Mouse (Mus musculus): Measurements from ENCODE around the gene Olfr948. TPM values are rescaled to one million over a fixed set of nuclear protein-coding genes. Genes with fewer than 3 reads are reported as not detected.

Gene Olfr948
- total RNA-seq (2021), result not detected in 2 replicates
- long read RNA-seq, experiment 1, result 0 reads
- long read RNA-seq, experiment 2, result 0 reads

DNA sequence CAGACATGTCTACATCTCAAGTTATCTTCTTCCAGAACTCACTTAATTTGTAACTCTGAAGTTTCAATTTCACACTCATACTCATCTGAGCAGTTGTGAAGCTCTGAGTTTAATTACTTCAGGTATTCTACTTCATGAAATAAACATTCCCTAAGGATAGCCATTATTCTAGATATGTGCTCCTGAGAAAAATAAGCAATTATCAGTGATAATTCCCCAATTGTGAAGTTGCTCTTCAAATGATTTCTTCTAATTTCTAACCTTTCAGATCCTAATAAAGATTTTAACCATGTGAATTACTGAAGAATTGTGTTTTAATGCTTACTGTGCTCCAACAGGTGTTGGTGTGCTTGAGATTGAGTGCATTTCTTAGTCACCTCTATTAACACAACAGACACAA lies at the start of gene Olfr948:
Gene Olfr948, minus strand, starts transcription at position 101 of the 400 bp plus-strand sequence.
- no peak for DNase-seq

DNA sequence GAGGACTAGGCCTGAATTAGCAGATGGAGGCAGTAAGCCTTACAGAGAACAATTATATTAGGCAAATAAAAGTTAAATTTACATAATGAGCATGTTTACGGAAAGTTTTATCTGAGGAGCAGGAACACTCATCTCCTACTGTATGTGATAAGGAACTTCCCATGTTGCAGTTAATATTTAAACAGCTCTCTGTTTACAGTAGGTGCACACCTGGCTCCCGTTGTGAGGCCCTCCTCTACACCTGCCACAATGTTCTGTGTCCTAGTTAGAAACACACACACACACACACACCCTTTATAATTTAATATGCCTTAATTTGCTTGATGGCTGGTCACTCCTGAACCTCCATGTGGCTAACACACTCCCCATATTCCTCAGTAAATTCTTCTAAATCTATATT lies 38.7 kb downstream of the Olfr948 start:
- DNase-seq, result no peak

DNA sequence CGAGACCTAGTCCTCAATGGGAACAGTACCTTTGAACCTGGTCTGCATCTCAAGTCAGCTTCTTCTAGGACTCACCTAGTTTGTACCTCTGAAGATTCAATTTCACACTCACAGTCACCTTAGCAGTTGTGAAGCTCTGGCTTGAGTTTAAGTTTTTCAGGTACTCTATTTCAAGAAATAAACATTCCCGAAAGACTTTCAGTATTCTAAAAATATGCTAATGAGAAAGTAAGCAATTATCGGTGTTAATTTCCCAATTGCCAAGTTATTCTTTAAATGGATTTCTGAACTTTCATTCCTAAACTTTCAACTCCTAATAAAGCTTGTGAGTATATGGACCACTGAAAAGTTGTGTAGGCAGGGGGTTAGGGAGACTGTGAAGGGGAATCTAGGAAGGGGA lies 49.1 kb downstream of the Olfr948 start, which contains the start of gene Olfr945:
Gene Olfr945, minus strand, starts transcription at position 101 of the 400 bp plus-strand sequence.
- no peak for DNase-seq

Other genes with a start within 250 kb of the Olfr948 start
- not detected in 2 replicates for gene Olfr938, start 247.2 kb downstream of the Olfr948 start, total RNA-seq (2021)
- not detected in 2 replicates for gene Olfr27, start 197.9 kb downstream of the Olfr948 start, total RNA-seq (2021)
- gene Olfr943, start 159.7 kb downstream of the Olfr948 start, total RNA-seq (2021), result not detected in 2 replicates
- gene Olfr944, start 124.1 kb downstream of the Olfr948 start, total RNA-seq (2021), result not detected in 2 replicates
- gene Olfr1537, start 76.1 kb downstream of the Olfr948 start, total RNA-seq (2021), result not detected in 2 replicates
- gene Olfr945, start 49.2 kb downstream of the Olfr948 start, total RNA-seq (2021), result not detected in 2 replicates
- not detected in 2 replicates for gene Olfr951, start 61.4 kb upstream of the Olfr948 start, total RNA-seq (2021)
- gene Olfr952, start 101.1 kb upstream of the Olfr948 start, total RNA-seq (2021), result not detected in 2 replicates
- not detected in 2 replicates for gene Olfr954, start 130.7 kb upstream of the Olfr948 start, total RNA-seq (2021)
- not detected in 2 replicates for gene Olfr955, start 145.9 kb upstream of the Olfr948 start, total RNA-seq (2021)
- not detected in 2 replicates for gene Olfr44, start 167.9 kb upstream of the Olfr948 start, total RNA-seq (2021)
- gene Olfr957, start 189.8 kb upstream of the Olfr948 start, total RNA-seq (2021), result not detected in 2 replicates
- not detected in 2 replicates for gene Olfr958, start 228.0 kb upstream of the Olfr948 start, total RNA-seq (2021)
- gene Olfr959, start 249.5 kb upstream of the Olfr948 start, total RNA-seq (2021), result not detected in 2 replicates